Mouse (Mus musculus): ENCODE results near the gene Rabgef1.
A peak's percentile ranks its signal among the peaks of the same experiment; 100 is the strongest.

The Rabgef1 gene

GRCm38 (mm10) chr5:130171423-130171954, at the start of gene Rabgef1:
Rabgef1 (plus strand) TSS chr5:130171798.
- peak; percentile 90 for DNase-seq

- no peak for DNase-seq
Measured at GRCm38 (mm10) chr5:130122355-130122754, 49.2 kb upstream of the Rabgef1 start.

- no peak for DNase-seq
Measured at GRCm38 (mm10) chr5:130124271-130124670, 47.3 kb upstream of the Rabgef1 start.

GRCm38 (mm10) chr5:130128686-130129523, 42.7 kb upstream of the Rabgef1 start:
- DNase-seq = no peak

- DNase-seq = no peak
Measured at GRCm38 (mm10) chr5:130129524-130129793, 42.1 kb upstream of the Rabgef1 start.

- no peak for DNase-seq
Measured at GRCm38 (mm10) chr5:130136597-130136996, 35.0 kb upstream of the Rabgef1 start.

- DNase-seq = peak; percentile 68
Measured at GRCm38 (mm10) chr5:130139393-130139792, 32.2 kb upstream of the Rabgef1 start.

GRCm38 (mm10) chr5:130141138-130141537, 30.5 kb upstream of the Rabgef1 start:
- no peak for DNase-seq

GRCm38 (mm10) chr5:130142041-130142440, 29.6 kb upstream of the Rabgef1 start:
- DNase-seq = no peak

- no peak for DNase-seq
Measured at GRCm38 (mm10) chr5:130143101-130143500, 28.5 kb upstream of the Rabgef1 start.

- no peak for DNase-seq
Measured at GRCm38 (mm10) chr5:130143977-130144333, 27.6 kb upstream of the Rabgef1 start.

- DNase-seq = peak; percentile 92
Measured at GRCm38 (mm10) chr5:130144334-130145312, 27.0 kb upstream of the Rabgef1 start, which contains the start of gene Kctd7. Kctd7 (plus strand) TSS chr5:130144861.

GRCm38 (mm10) chr5:130145961-130146360, 25.6 kb upstream of the Rabgef1 start:
- DNase-seq = no peak

GRCm38 (mm10) chr5:130149726-130150310, 21.8 kb upstream of the Rabgef1 start:
- DNase-seq = no peak

- no peak for DNase-seq
Measured at GRCm38 (mm10) chr5:130154286-130154685, 17.3 kb upstream of the Rabgef1 start.

GRCm38 (mm10) chr5:130158545-130158944, 13.1 kb upstream of the Rabgef1 start:
- DNase-seq = no peak

- DNase-seq = no peak
Measured at GRCm38 (mm10) chr5:130159761-130160201, 11.8 kb upstream of the Rabgef1 start.

GRCm38 (mm10) chr5:130163670-130164069, 7.9 kb upstream of the Rabgef1 start:
- DNase-seq = peak; percentile 73

- DNase-seq = no peak
Measured at GRCm38 (mm10) chr5:130165213-130165612, 6.4 kb upstream of the Rabgef1 start.

GRCm38 (mm10) chr5:130169109-130169508, 2.5 kb upstream of the Rabgef1 start:
- DNase-seq = no peak

- no peak for DNase-seq
Measured at GRCm38 (mm10) chr5:130170666-130171422, 754 bp upstream of the Rabgef1 start.

GRCm38 (mm10) chr5:130171956-130172601, 481 bp downstream of the Rabgef1 start:
- no peak for DNase-seq

Data from thymus, postnatal 25 days (tissue).